Mouse (Mus musculus): ENCODE measurements around the gene Cyp4x1. TPM values are rescaled to one million over a fixed set of nuclear protein-coding genes. Genes with fewer than 3 reads are reported as not detected.
A peak's percentile ranks its signal among the peaks of the same experiment; 100 is the strongest.

Cyp4x1 gene
- polyA plus RNA-seq, 1 experiment from 2014 or later = 0.41 TPM

DNA sequence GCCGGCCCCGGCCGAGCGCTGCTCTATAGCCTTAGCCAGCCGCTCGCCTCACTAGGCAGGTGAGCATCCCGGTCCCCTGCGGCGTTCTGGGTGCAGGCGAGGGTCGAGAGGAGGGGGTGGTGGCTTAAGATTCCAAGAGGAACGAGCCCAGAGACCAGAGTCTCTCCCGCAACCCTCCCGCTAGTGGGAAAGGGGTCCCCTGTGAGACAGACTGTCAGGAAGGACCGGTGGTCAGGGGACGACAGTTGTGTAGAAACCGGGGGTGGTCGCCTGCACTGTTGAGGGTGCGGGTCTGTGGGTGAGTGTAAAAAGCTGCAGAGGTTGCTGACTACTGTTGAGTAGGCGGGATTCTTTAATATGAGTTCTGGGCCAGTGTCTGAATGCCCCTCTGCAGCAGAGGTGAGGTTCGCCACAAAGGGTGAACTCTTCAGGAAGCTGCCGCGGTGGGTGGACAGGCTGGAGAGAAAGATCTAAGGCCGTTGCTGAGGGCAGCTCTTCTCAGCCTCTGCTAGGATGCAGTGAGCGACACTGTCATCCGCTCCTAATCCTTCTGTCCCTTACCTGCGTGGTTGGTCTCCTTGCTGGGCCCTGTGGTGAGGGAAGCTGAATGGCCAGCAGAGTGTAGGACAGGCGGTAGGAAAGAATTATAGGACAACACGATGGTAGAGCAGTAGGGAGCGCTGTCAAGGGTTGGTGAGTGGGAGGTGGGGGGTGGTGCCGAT, 70.4 kb downstream of the Cyp4x1 start:
- peak; percentile 4; the same call in 1 of the 2 replicates for ATAC-seq (ENCODE audit: insufficient read depth, low FRiP score, low read depth)
- Histone ChIP-seq H3K4me1 (peaks cover 17% of the 10 kb centered on the region; the same call in 1 of the 2 replicates), H3K9me3 (no peaks in the 10 kb centered on the region), H3K36me3 (no peaks in the 10 kb centered on the region), H3K27ac (no peak overlapping the region), H3K4me2 (peak overlapping the region; percentile 93), H3K9ac (no peak overlapping the region), H3K27me3 (replicated peaks) (peaks cover 77% of the 10 kb centered on the region), H3K4me3 (replicated peaks) (peak overlapping the region; percentile 43)
- 1% methylated on average over 31 of the region's 31 CpGs for WGBS

DNA sequence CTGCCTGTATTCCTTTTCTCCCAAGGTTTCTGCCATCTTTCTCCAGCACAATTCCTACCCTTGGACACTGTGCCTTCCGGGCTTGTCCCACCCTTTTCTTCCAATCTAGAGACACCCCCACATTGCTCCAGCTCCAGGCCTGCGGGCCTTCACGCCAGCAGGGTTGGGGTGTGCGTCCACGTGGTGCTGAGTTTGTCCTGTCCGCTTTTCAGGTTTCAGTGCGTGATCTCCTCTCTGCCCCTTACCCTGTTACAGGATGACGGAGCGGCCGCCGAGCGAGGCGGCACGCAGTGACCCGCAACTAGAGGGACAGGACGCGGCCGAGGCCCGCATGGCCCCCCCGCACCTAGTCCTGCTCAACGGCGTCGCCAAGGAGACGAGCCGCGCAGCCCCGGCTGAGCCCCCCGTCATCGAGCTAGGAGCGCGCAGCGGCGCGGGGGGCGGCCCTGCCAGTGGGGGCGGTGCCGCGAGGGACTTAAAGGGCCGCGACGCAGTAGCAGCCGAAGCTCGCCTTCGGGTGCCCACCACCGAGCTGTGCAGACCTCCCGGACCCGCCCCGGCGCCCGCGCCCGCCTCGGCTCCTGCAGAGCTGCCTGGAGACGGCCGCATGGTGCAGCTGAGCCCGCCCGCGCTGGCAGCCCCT, 71.1 kb downstream of the Cyp4x1 start:
- peak; percentile 77 for ATAC-seq (ENCODE audit: insufficient read depth, low FRiP score, low read depth)
- H3K4me1 ChIP-seq = peaks cover 17% of the 10 kb centered on the region; the same call in 1 of the 2 replicates
- H3K9ac ChIP-seq = peak overlapping the region; percentile 6; the same call in 1 of the 2 replicates
- no peak overlapping the region for H3K27ac ChIP-seq
- H3K4me2 ChIP-seq = peak overlapping the region; percentile 93
- no peaks in the 10 kb centered on the region for H3K36me3 ChIP-seq
- H3K9me3 ChIP-seq = no peaks in the 10 kb centered on the region
- WGBS = under 1% methylated on average over 57 of the region's 58 CpGs
- H3K27me3 ChIP-seq (replicated peaks) = peaks cover 78% of the 10 kb centered on the region
- peak overlapping the region; percentile 43 for H3K4me3 ChIP-seq (replicated peaks)

DNA sequence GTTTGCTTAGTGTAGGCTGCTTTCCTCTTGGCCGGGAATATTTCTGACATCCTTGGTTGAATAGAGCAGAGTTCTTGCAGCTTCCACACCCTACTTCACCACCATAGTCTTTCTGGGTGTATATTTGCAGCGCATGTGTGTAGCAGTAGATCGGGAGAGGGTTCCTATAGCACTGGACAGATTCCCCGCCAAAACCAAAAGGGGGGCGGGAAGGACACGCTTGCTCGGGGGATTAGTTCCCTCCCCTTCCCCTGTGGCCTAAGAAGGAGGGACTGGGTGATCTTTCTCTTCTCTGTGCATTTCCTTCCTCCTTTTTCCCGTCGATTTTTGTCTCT, 71.6 kb downstream of the Cyp4x1 start:
- ATAC-seq (ENCODE audit: insufficient read depth, low FRiP score, low read depth) = no peak
- 3% methylated on average over 9 of the region's 9 CpGs for WGBS
- peak overlapping the region; percentile 6; the same call in 1 of the 2 replicates for H3K9ac ChIP-seq

DNA sequence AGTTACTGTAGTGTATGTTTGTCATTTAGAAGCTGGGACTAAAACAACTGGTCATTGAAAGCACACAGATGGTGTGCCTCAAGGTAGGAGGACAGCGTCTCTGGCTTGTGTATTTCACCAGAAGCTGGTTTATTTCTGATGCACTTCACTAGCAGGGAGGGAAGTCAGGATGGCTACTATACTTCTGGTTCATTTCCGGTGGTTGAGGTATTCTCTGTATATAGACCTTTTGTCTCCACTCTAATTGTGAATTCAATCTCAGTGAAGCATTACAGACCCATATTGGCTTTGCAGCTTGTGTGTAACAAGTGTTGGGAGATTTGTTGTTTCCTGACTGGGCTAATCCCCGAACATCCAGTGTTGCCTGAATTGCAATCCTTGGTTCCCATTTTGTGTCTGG, 73.3 kb downstream of the Cyp4x1 start:
- no peaks in the 10 kb centered on the region for H3K9me3 ChIP-seq
- no peak for ATAC-seq (ENCODE audit: insufficient read depth, low FRiP score, low read depth)
- H3K9ac ChIP-seq = no peak overlapping the region
- no peak overlapping the region; the same call in 1 of the 2 replicates for H3K4me2 ChIP-seq
- H3K27ac ChIP-seq = no peak overlapping the region
- 21% methylated on average over 3 of the region's 3 CpGs for WGBS
- H3K36me3 ChIP-seq = no peaks in the 10 kb centered on the region
- peak overlapping the region; percentile 21; the same call in 1 of the 2 replicates for H3K4me3 ChIP-seq (replicated peaks)
- H3K27me3 ChIP-seq (replicated peaks) = peaks cover 78% of the 10 kb centered on the region
- H3K4me1 ChIP-seq = peaks cover 30% of the 10 kb centered on the region

More for the DNA sequence above, 71.6 kb downstream of the Cyp4x1 start:
- H3K9me3 ChIP-seq = no peaks in the 10 kb centered on the region
- H3K36me3 ChIP-seq = no peaks in the 10 kb centered on the region
- peak overlapping the region; percentile 93 for H3K4me2 ChIP-seq
- H3K4me1 ChIP-seq = peaks cover 20% of the 10 kb centered on the region; the same call in 1 of the 2 replicates
- peaks cover 77% of the 10 kb centered on the region for H3K27me3 ChIP-seq (replicated peaks)
- H3K27ac ChIP-seq = no peak overlapping the region
- H3K4me3 ChIP-seq (replicated peaks) = peak overlapping the region; percentile 43

DNA sequence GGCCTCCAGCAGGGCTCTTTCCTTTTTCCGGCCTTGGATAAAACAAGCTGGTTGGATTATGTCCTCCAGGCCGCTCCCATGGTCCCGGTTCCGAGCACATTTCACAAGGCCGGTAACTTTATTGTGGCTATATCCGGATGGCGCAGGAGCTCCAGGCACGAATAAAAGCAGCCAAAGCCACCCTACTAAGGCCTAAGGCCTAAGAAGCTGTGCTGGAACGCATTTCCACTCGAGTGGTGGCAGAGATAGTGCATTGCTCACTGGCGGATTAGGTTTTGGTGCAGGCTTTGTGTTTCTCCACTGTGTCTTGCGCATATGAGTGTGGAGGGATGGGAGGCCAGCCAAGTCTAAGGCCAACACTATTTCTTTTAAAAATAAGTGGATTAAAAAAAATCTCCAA, 74.2 kb downstream of the Cyp4x1 start:
- Histone ChIP-seq H3K4me3 (replicated peaks) (peak overlapping the region; percentile 21), H3K4me1 (peaks cover 30% of the 10 kb centered on the region), H3K27ac (no peak overlapping the region), H3K9ac (no peak overlapping the region), H3K36me3 (no peaks in the 10 kb centered on the region), H3K27me3 (replicated peaks) (peaks cover 78% of the 10 kb centered on the region), H3K9me3 (no peaks in the 10 kb centered on the region), H3K4me2 (no peak overlapping the region)
- WGBS = 23% methylated on average over 12 of the region's 12 CpGs
- ATAC-seq (ENCODE audit: insufficient read depth, low FRiP score, low read depth) = no peak

DNA sequence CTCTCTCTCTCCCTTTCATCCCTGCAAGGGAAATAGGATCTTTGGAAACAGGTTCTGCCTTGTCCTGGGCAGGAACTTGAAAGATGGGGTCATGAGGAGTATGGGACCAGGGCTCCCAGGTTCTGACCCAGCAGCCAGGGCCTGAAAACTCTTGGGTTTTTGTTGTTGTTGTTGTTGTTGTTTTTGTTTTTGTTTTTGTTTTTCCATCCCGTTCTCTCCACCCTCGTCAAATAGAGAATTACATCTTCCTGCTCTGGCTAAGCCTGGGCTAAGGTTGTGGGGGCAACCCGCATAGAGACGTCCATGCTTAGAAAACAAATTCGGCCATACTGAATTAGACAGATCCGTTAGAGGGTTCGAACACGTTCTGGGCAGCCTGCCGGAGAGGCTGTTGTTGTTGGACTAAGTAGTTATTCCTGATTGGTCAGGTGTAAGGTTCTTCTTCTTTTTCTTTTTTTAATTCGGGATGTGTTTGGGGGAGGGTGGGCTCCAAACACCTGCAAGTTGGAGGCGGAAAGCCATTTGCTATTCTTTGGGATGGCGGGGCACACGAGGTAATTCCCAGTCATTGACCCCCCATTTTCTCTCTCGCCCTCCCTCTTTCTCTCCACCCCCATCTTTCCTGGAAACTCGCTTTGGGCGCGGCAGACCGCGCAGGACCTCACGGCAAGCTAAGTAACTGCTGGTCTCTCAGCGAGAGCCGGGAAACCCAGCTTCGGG, 75.0 kb downstream of the Cyp4x1 start:
- Histone ChIP-seq H3K36me3 (no peaks in the 10 kb centered on the region), H3K27me3 (replicated peaks) (peaks cover 78% of the 10 kb centered on the region), H3K4me2 (no peak overlapping the region; the same call in 1 of the 2 replicates), H3K4me3 (replicated peaks) (peak overlapping the region; percentile 39), H3K4me1 (peaks cover 30% of the 10 kb centered on the region), H3K9ac (no peak overlapping the region), H3K9me3 (no peaks in the 10 kb centered on the region), H3K27ac (no peak overlapping the region; the same call in 1 of the 2 replicates)
- 2% methylated on average over 23 of the region's 23 CpGs for WGBS
- no peak for ATAC-seq (ENCODE audit: insufficient read depth, low FRiP score, low read depth)

DNA sequence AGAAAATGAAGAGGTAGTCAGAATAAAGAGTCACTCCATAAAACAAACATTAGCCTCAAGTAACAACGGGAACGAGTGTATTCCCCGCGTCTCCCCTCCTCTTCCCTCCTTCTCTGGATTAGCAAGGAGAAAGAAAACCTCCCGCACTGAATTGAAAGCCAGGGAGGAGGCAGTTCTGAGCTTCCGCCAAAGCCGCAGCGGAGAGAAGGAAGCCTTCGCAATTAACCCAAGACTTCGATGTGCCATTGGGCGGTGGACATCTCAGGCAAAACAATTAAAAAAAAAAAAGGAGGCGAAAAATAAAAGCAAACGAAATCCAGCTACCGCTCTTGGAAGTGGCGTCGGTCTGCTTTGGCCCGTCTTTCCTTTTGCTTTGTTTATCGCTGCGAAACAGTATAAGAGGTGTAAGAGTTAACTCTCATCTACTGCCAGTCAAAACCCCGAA, 75.7 kb downstream of the Cyp4x1 start:
- peak overlapping the region; percentile 39 for H3K4me3 ChIP-seq (replicated peaks)
- H3K27ac ChIP-seq = 0 out of 2 replicates have a peak overlapping the region, but pooled peaks have one; percentile 38
- H3K9ac ChIP-seq = no peak overlapping the region
- H3K9me3 ChIP-seq = no peaks in the 10 kb centered on the region
- no peaks in the 10 kb centered on the region for H3K36me3 ChIP-seq
- 2% methylated on average over 20 of the region's 20 CpGs for WGBS
- H3K4me1 ChIP-seq = peaks cover 23% of the 10 kb centered on the region
- H3K27me3 ChIP-seq (replicated peaks) = peaks cover 75% of the 10 kb centered on the region
- H3K4me2 ChIP-seq = no peak overlapping the region; the same call in 1 of the 2 replicates
- ATAC-seq (ENCODE audit: insufficient read depth, low FRiP score, low read depth) = no peak

DNA sequence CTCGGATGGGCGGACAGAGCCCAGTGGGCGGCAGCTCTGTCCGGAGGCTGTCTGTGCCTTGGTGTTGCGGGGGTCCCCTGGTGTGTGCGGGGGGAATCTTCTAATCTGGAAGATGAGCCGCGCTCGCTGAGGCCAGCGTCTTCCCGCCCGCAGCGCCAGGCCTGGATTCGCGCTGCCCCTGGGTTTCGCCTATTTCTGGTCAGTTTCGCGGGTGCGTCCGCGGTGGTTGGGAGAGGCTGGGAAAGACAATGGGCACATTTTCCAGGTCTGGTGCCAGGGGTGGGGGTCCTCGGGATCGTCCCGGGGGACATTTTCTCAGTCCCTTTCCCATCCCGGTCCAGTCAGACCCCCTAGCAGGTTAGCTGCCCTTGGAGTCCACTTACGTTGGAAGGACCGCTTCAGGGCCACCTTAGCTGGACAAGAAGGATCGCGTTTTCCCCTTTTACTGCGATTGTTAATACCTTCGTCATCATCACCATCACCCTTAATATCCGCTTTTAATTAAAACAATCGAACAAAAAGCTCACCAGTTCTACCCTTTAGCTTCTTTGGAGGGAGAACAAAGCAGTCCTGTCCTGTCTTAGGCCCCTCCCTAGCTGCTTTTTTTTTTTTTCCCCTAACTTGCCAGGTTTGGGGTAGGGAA, 76.3 kb downstream of the Cyp4x1 start:
- WGBS = 2% methylated on average over 33 of the region's 33 CpGs
- Histone ChIP-seq H3K4me1 (peaks cover 17% of the 10 kb centered on the region), H3K4me2 (peak overlapping the region; percentile 63), H3K36me3 (no peaks in the 10 kb centered on the region), H3K9ac (no peak overlapping the region), H3K27ac (0 out of 2 replicates have a peak overlapping the region, but pooled peaks have one; percentile 38), H3K4me3 (replicated peaks) (peak overlapping the region; percentile 39), H3K9me3 (no peaks in the 10 kb centered on the region), H3K27me3 (replicated peaks) (peaks cover 74% of the 10 kb centered on the region)
- no peak for ATAC-seq (ENCODE audit: insufficient read depth, low FRiP score, low read depth)

DNA sequence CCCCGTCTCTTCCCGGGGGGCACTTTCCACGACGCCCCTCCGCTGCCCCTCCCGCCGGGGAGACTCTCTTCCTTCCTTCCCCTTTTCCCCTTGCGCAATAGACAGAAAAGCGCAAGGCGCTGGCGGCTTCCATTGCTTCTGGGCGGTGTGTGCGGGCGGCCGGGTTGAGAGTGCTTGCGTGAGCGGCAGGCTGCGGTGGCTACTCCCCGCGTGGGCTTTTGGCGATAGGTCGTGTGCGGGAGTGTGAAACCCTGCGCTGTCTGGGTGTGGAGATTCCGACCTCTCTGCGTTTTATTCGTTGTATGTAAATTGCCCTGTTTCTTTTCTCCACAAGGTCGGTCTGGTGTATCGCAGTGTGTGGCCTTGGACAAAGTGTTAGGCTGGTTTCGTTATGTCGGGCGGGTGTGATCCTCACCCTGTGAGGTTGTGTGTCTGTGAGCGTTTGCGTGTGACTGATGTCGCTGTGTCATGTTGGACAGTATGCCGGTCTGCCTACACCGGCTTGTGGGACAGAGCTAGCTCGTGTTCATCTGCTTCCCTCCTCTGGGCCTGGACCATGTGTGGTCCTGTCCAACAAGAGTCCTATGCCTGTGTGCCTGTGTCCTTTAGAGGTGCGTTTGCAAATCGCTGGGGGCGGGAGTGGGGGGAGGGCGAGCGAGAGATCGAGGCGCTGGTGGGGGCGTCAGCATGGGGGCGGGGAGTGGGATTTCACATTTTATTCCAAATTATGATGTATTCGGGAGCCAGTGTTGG, 77.0 kb downstream of the Cyp4x1 start:
- Histone ChIP-seq H3K4me3 (replicated peaks) (peak overlapping the region; percentile 39), H3K36me3 (no peaks in the 10 kb centered on the region), H3K4me1 (peaks cover 18% of the 10 kb centered on the region), H3K9ac (no peak overlapping the region), H3K4me2 (peak overlapping the region; percentile 63), H3K9me3 (no peaks in the 10 kb centered on the region), H3K27ac (peak overlapping the region; percentile 38; the same call in 1 of the 2 replicates), H3K27me3 (replicated peaks) (peaks cover 74% of the 10 kb centered on the region)
- under 1% methylated on average over 48 of the region's 48 CpGs for WGBS
- ATAC-seq (ENCODE audit: insufficient read depth, low FRiP score, low read depth) = peak; percentile 48; the same call in 1 of the 2 replicates

DNA sequence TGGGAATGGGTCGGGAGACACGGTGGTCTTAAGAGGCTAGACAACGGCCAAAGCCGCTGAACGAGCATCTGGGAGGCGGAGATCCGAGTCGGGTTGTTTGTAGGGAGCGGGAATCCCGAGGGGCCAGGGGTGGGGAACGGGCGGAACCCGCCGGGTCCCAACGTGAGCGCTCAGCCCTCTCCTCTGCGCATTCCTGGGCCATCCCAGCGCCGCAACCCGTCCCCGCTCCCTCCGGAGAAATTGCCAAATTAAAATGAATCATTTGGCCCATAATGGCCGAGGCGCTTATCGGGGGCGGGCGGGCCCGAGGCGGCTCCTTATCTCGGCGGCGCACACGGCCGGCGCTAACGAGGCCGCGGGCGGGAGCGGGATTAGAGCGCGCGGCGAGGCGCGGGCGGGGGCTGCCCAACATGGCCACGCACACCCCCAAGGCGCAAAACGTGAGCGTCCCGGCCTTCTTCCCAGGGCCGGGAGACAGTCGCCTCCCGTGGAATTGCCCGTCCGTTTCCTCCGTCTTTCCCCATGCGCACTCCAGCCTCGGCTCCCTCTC, 77.6 kb downstream of the Cyp4x1 start, which contains the start of gene Tal1:
Tal1 (plus strand) TSS at position 56 of the 550 bp plus-strand sequence.
- H3K9ac ChIP-seq = no peak within 1 kb of the TSS
- H3K36me3 ChIP-seq = no peaks in the 10 kb centered on the region
- H3K4me1 ChIP-seq = peaks cover 18% of the 10 kb centered on the region
- H3K27me3 ChIP-seq (replicated peaks) = peaks cover 73% of the 10 kb centered on the region
- H3K4me2 ChIP-seq = peak within 1 kb of the TSS; percentile 63
- peak within 1 kb of the TSS; percentile 39 for H3K4me3 ChIP-seq (replicated peaks)
- H3K9me3 ChIP-seq = no peaks in the 10 kb centered on the region
- peak; percentile 84 for ATAC-seq (ENCODE audit: insufficient read depth, low FRiP score, low read depth)
- no peak within 1 kb of the TSS; the same call in 1 of the 2 replicates for H3K27ac ChIP-seq
- WGBS = 1% methylated on average over 60 of the region's 60 CpGs

All from stomach, embryonic 15.5 days (tissue).